Mouse (Mus musculus) left cerebral cortex, postnatal 25 days (tissue): ENCODE data around the gene Ptprd. TPM values are rescaled to one million over a fixed set of nuclear protein-coding genes. Genes with fewer than 3 reads are reported as not detected.

ENCODE experiments used
- DNase-seq, 2 experiments: peaks; one replicate each; pipeline ENCODE4 v3.0.0; 2022; ENCODE audit warnings: low spot score in 2 of 2, mixed read lengths in 1 of 2
- intact Hi-C: fragments of 180-260 bp; cut with DNase I; formaldehyde crosslinking; loops from one replicate; pipeline ENCODE4 v1.15.1; 2025
- total RNA-seq, 2 experiments: library from RNA; stranded (reverse); gene quantifications; 2 replicates each; pipeline ENCODE4 v1.2.3; 2021

Ptprd gene
- total RNA-seq, 2 experiments from 2014 or later, result 331 to 336 TPM

GRCm38 (mm10) chr4:77644435-77644834 is 567.3 kb downstream of the Ptprd start:
- peak in 1 of 2 experiments; percentile 51 for DNase-seq
- intact Hi-C loops, result loop anchor here (10.0 kb wide), 1 partner anchor 450 kb away; no protein-coding TSS in a partner anchor

- peak in 1 of 2 experiments; percentile 76 for DNase-seq
- intact Hi-C loops, result loop anchor here (10.0 kb wide), 1 partner anchor 455 kb away; no protein-coding TSS in a partner anchor
These were observed 571.7 kb downstream of the Ptprd start for GRCm38 (mm10) chr4:77640022-77640421.

GRCm38 (mm10) chr4:77613129-77613528 is 598.6 kb downstream of the Ptprd start:
- intact Hi-C loops, result no loop called here
- DNase-seq, result no peak

- intact Hi-C loops, result no loop called here
- DNase-seq, result peak; percentile 21 to 68
These were observed 625.1 kb downstream of the Ptprd start for GRCm38 (mm10) chr4:77586624-77587023.

- no peak for DNase-seq
- intact Hi-C loops, result no loop called here
These were observed 625.5 kb downstream of the Ptprd start for GRCm38 (mm10) chr4:77586222-77586621.

GRCm38 (mm10) chr4:77558404-77559202 is 653.2 kb downstream of the Ptprd start:
- intact Hi-C loops, result loop anchor here (5.0 kb wide), 1 partner anchor 476 kb away; no protein-coding TSS in a partner anchor
- peak; percentile 54 to 70 for DNase-seq

- intact Hi-C loops, result loop anchor here (5.0 kb wide), 1 partner anchor 474 kb away; no protein-coding TSS in a partner anchor
- no peak for DNase-seq
These were observed 655.9 kb downstream of the Ptprd start for GRCm38 (mm10) chr4:77555841-77556240.

GRCm38 (mm10) chr4:77537843-77538242 is 673.9 kb downstream of the Ptprd start:
- intact Hi-C loops, result no loop called here
- no peak for DNase-seq

- intact Hi-C loops, result no loop called here
- no peak for DNase-seq
These were observed 674.4 kb downstream of the Ptprd start for GRCm38 (mm10) chr4:77537336-77537735.

- DNase-seq, result no peak
- intact Hi-C loops, result no loop called here
These were observed 676.2 kb downstream of the Ptprd start for GRCm38 (mm10) chr4:77535601-77536000.

GRCm38 (mm10) chr4:77534553-77534952 is 677.2 kb downstream of the Ptprd start:
- intact Hi-C loops, result no loop called here
- peak; percentile 16 to 46 for DNase-seq

GRCm38 (mm10) chr4:77519166-77519565 is 692.6 kb downstream of the Ptprd start:
- intact Hi-C loops, result loop anchor here (10.0 kb wide), 1 partner anchor 434 kb away; no protein-coding TSS in a partner anchor
- DNase-seq, result peak; percentile 16 to 65

- intact Hi-C loops, result loop anchor here (10.0 kb wide), 1 partner anchor 429 kb away; no protein-coding TSS in a partner anchor
These were observed 697.7 kb downstream of the Ptprd start for GRCm38 (mm10) chr4:77513914-77514628.

GRCm38 (mm10) chr4:77513041-77513440 is 698.7 kb downstream of the Ptprd start:
- intact Hi-C loops, result loop anchor here (10.0 kb wide), 1 partner anchor 428 kb away; no protein-coding TSS in a partner anchor
- DNase-seq, result no peak

More at GRCm38 (mm10) chr4:77513914-77514628, 697.7 kb downstream of the Ptprd start:
- no peak for DNase-seq

- intact Hi-C loops, result no loop called here
- peak; percentile 19 to 68 for DNase-seq
These were observed 757.7 kb downstream of the Ptprd start for GRCm38 (mm10) chr4:77454049-77454448.

GRCm38 (mm10) chr4:77399146-77399545 is 812.6 kb downstream of the Ptprd start:
- intact Hi-C loops, result loop anchor here (5.0 to 10.0 kb wide), 2 partner anchors 317 to 944 kb away; no protein-coding TSS in a partner anchor
- peak in 1 of 2 experiments; percentile 14 for DNase-seq

GRCm38 (mm10) chr4:77361728-77362127 is 850.0 kb downstream of the Ptprd start:
- DNase-seq, result no peak
- intact Hi-C loops, result no loop called here

GRCm38 (mm10) chr4:77327198-77327597 is 884.6 kb downstream of the Ptprd start:
- intact Hi-C loops, result no loop called here
- no peak for DNase-seq

GRCm38 (mm10) chr4:77317060-77317680 is 894.6 kb downstream of the Ptprd start:
- intact Hi-C loops, result no loop called here
- no peak for DNase-seq

GRCm38 (mm10) chr4:77316644-77317043 is 895.1 kb downstream of the Ptprd start:
- no peak for DNase-seq
- intact Hi-C loops, result no loop called here
